In genomic region chr1:157047751-157048200, GRCm38 (mm10) we compare ENCODE assay signal across 7 mouse cellular contexts.
DNase-seq lines count a peak whose midpoint lies in the region; ATAC-seq and TF ChIP-seq lines count a peak whose summit lies in the region.

No protein-coding gene starts in this region.

- 0 out of 2 replicates have a peak, but pooled peaks have one; percentile 10 for ATAC-seq in liver, postnatal 0 days
- peak; percentile 42; the same call in 1 of the 2 replicates for ATAC-seq in embryonic facial prominence, embryonic 11.5 days (replicated peaks; ENCODE audit: insufficient number of reproducible peaks, low FRiP score, low TSS enrichment, low read depth)
- peak; percentile 50 for ATAC-seq in hindbrain, embryonic 11.5 days (ENCODE audit: low FRiP score)
- peak; percentile 43; the same call in 1 of the 2 replicates for ATAC-seq in midbrain, embryonic 13.5 days

- H3K9ac ChIP-seq in liver, postnatal 0 days (replicated peaks) = no peak overlapping the region
- H3K9ac ChIP-seq in embryonic facial prominence, embryonic 11.5 days (replicated peaks; ENCODE audit: low read length) = no peak overlapping the region
- H3K9ac ChIP-seq in hindbrain, embryonic 11.5 days (ENCODE audit: low read depth, low read length) = no peak overlapping the region
- no peak overlapping the region for H3K9ac ChIP-seq in midbrain, embryonic 13.5 days (replicated peaks)

- H3K4me1 ChIP-seq in liver, postnatal 0 days (ENCODE audit: insufficient read depth) = peaks cover 13% of the 10 kb centered on the region
- H3K4me1 ChIP-seq in embryonic facial prominence, embryonic 11.5 days (ENCODE audit: control insufficient read depth, insufficient read depth, low read length) = peaks cover 6% of the 10 kb centered on the region
- peaks cover 3% of the 10 kb centered on the region; the same call in 1 of the 2 replicates for H3K4me1 ChIP-seq in hindbrain, embryonic 11.5 days (replicated peaks; ENCODE audit: control insufficient read depth, insufficient read depth, low read length)
- H3K4me1 ChIP-seq in midbrain, embryonic 13.5 days (replicated peaks) = peaks cover 27% of the 10 kb centered on the region

- TF ChIP-seq EP300 in liver, postnatal 0 days (IDR thresholded peaks at IDR 0.05; ENCODE audit: low read depth) = no peak

- no peaks in the 10 kb centered on the region for H3K9me3 ChIP-seq in liver, postnatal 0 days (ENCODE audit: low read length)
- H3K9me3 ChIP-seq in embryonic facial prominence, embryonic 11.5 days (replicated peaks; ENCODE audit: control insufficient read depth, low read length) = no peaks in the 10 kb centered on the region
- H3K9me3 ChIP-seq in hindbrain, embryonic 11.5 days (ENCODE audit: control insufficient read depth, low read length) = no peaks in the 10 kb centered on the region
- H3K9me3 ChIP-seq in midbrain, embryonic 13.5 days = no peaks in the 10 kb centered on the region

- no peak for DNase-seq in liver, postnatal 0 days
- no peak for DNase-seq in liver
- DNase-seq in embryonic facial prominence, embryonic 11.5 days (ENCODE audit: low spot score) = peak; percentile 57
- DNase-seq in hindbrain, embryonic 11.5 days (ENCODE audit: low spot score) = no peak
- no peak for DNase-seq in adrenal gland, adult 8-10 months
- no peak for DNase-seq in spleen, postnatal 36 days (ENCODE audit: low spot score in 2 of 2)

- H3K27ac ChIP-seq in liver, postnatal 0 days (ENCODE audit: low read depth) = peak overlapping the region; percentile 55
- no peak overlapping the region for H3K27ac ChIP-seq in embryonic facial prominence, embryonic 11.5 days (replicated peaks; ENCODE audit: low read depth, low read length)
- 0 out of 2 replicates have a peak overlapping the region, but pooled peaks have one; percentile 3 for H3K27ac ChIP-seq in hindbrain, embryonic 11.5 days (ENCODE audit: low read depth, low read length)
- no peak overlapping the region for H3K27ac ChIP-seq in midbrain, embryonic 13.5 days

- 57% methylated on average over 4 of the region's 4 CpGs for WGBS in liver, postnatal 0 days (ENCODE audit: insufficient replicate concordance)
- WGBS in embryonic facial prominence, embryonic 11.5 days = 66% methylated on average over 4 of the region's 4 CpGs
- 53% methylated on average over 4 of the region's 4 CpGs for WGBS in hindbrain, embryonic 11.5 days
- 45% methylated on average over 4 of the region's 4 CpGs for WGBS in midbrain, embryonic 13.5 days

- no peak overlapping the region for H3K4me3 ChIP-seq in liver, postnatal 0 days (ENCODE audit: low read depth, low read length)
- no peak overlapping the region for H3K4me3 ChIP-seq in embryonic facial prominence, embryonic 11.5 days (ENCODE audit: low read depth, low read length)
- no peak overlapping the region for H3K4me3 ChIP-seq in hindbrain, embryonic 11.5 days (ENCODE audit: low read depth, low read length)
- H3K4me3 ChIP-seq in midbrain, embryonic 13.5 days (replicated peaks) = no peak overlapping the region

- H3K36me3 ChIP-seq in liver, postnatal 0 days (replicated peaks; ENCODE audit: insufficient read depth, low read length) = no peaks in the 10 kb centered on the region
- H3K36me3 ChIP-seq in embryonic facial prominence, embryonic 11.5 days (replicated peaks; ENCODE audit: control insufficient read depth, insufficient read depth, low read depth, low read length) = no peaks in the 10 kb centered on the region
- H3K36me3 ChIP-seq in hindbrain, embryonic 11.5 days (ENCODE audit: control insufficient read depth, insufficient read depth, low read length) = no peaks in the 10 kb centered on the region
- no peaks in the 10 kb centered on the region for H3K36me3 ChIP-seq in midbrain, embryonic 13.5 days

- H3K4me2 ChIP-seq in liver, postnatal 0 days (ENCODE audit: low read depth, low read length) = no peak overlapping the region
- H3K4me2 ChIP-seq in embryonic facial prominence, embryonic 11.5 days (ENCODE audit: low read depth, low read length) = no peak overlapping the region
- no peak overlapping the region for H3K4me2 ChIP-seq in hindbrain, embryonic 11.5 days (replicated peaks; ENCODE audit: low read depth, low read length)
- H3K4me2 ChIP-seq in midbrain, embryonic 13.5 days (replicated peaks) = no peak overlapping the region

- H3K27me3 ChIP-seq in liver, postnatal 0 days (ENCODE audit: insufficient read depth, low read length) = no peaks in the 10 kb centered on the region
- H3K27me3 ChIP-seq in embryonic facial prominence, embryonic 11.5 days (ENCODE audit: control insufficient read depth, insufficient read depth, low read length) = no peaks in the 10 kb centered on the region
- peaks cover 7% of the 10 kb centered on the region; the same call in 1 of the 2 replicates for H3K27me3 ChIP-seq in hindbrain, embryonic 11.5 days (ENCODE audit: control insufficient read depth, insufficient read depth, low read length)
- no peaks in the 10 kb centered on the region; the same call in 1 of the 2 replicates for H3K27me3 ChIP-seq in midbrain, embryonic 13.5 days

- TF ChIP-seq CTCF in liver, postnatal 0 days (IDR thresholded peaks at IDR 0.05; ENCODE audit: low read depth) = no peak

Comparison
In these comparisons a context has a peak if more than half of its experiments do, and no peak if none do; other contexts are left out.
1. H3K27ac ChIP-seq: peak in liver, postnatal 0 days (single experiment) and hindbrain, embryonic 11.5 days (single experiment); none in embryonic facial prominence, embryonic 11.5 days (single experiment) and midbrain, embryonic 13.5 days (single experiment).
2. Peak in every context shown above with its lines, with median percentiles within 50 percentile points of each other: ATAC-seq.